Mouse (Mus musculus) cortical plate, adult 2 months (tissue): ENCODE measurements around the gene Ctdsp1.

ENCODE experiments used
- CTCF ChIP-seq: fragments of 200-500 bp; IDR thresholded peaks from 2 replicates; pipeline ENCODE4 v1.5.1; 2011; ENCODE audit warnings: mild to moderate bottlenecking, control low read depth, low read length; ENCODE audit not compliant: insufficient read depth; ENCODE audit errors: extremely low read depth
- POLR2A ChIP-seq: fragments of 200-500 bp; IDR thresholded peaks from 2 replicates; pipeline ENCODE4 v1.6.1; 2011; ENCODE audit warnings: mild to moderate bottlenecking, low read length, control low read depth; ENCODE audit not compliant: insufficient read depth; ENCODE audit errors: extremely low read depth

DNA sequence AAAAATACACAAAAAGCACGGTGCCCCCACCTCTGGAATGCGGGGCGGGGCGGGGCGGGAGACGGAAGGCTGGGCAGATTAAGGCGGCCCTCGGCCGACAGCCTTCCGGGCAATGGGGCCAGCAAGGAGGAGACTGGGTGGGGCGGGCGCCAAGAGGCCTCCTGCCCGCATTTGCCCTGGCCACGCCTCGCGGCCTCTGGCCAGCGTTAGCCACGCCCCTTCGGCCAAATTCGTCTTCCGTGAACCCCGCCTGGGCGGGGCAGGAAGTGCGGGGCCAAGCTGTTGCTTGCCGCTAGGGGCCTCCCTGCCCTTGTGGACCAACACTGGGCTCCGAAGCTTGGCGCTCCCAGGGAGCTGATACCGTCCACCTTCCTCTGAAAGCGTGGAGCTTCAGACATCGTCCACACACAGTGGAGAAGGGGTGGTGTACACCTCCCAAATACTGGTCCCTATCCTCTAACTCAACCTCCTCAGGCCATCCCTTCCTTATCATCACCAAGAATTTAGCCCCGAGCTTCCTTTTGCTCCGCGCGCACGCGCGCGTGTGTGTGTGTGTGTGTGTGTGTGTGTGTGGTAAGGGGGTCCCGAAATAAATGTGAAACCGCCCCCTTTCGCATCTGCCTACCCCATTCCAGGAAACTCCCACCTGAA, 6.1 kb downstream of the Ctdsp1 start:
- TF ChIP-seq CTCF (peak; percentile 44), POLR2A (peak; percentile 58; the same call in 1 of the 2 replicates)
